In genomic region chr11:70218741-70219470, GRCm38 (mm10) we compare ENCODE assay signal across 9 mouse cellular contexts. TPM values are rescaled to one million over a fixed set of nuclear protein-coding genes. Genes with fewer than 3 reads are reported as not detected.
DNase-seq lines count a peak whose midpoint lies in the region; ATAC-seq and TF ChIP-seq lines count a peak whose summit lies in the region.
"Had no signal": no experiment of that assay in that cellular context is flagged by ENCODE, and none has a peak within 500 bp of the region (broad histone marks: within the 10 kb centered on the region; RNA-seq: fewer than 3 reads in every experiment).

No protein-coding gene starts in this region.

- no peak overlapping the region for H3K9ac ChIP-seq in liver, embryonic 12.5 days
- H3K9ac ChIP-seq in kidney, postnatal 0 days (ENCODE audit: low read depth, low read length), result no peak overlapping the region
- H3K9ac ChIP-seq in neural tube, embryonic 13.5 days, result peak overlapping the region; percentile 26

- peak overlapping the region; percentile 76 for H3K4me3 ChIP-seq in liver, embryonic 12.5 days
- H3K4me3 ChIP-seq in kidney, postnatal 0 days (replicated peaks; ENCODE audit: low read depth, low read length), result no peak overlapping the region
- H3K4me3 ChIP-seq in neural tube, embryonic 13.5 days, result peak overlapping the region; percentile 53

- peaks cover 36% of the 10 kb centered on the region for H3K27me3 ChIP-seq in liver, embryonic 12.5 days (replicated peaks)
- H3K27me3 ChIP-seq in kidney, postnatal 0 days (ENCODE audit: insufficient read depth, low read length), result peaks cover 8% of the 10 kb centered on the region
- peaks cover 51% of the 10 kb centered on the region for H3K27me3 ChIP-seq in neural tube, embryonic 13.5 days

- H3K36me3 ChIP-seq in liver, embryonic 12.5 days, result peaks cover 20% of the 10 kb centered on the region
- no peaks in the 10 kb centered on the region for H3K36me3 ChIP-seq in kidney, postnatal 0 days (ENCODE audit: insufficient read depth, low read length)
- H3K36me3 ChIP-seq in neural tube, embryonic 13.5 days, result peaks cover 22% of the 10 kb centered on the region

- WGBS in liver, embryonic 12.5 days (ENCODE audit: insufficient replicate concordance), result 83% methylated on average over 15 of the region's 15 CpGs
- WGBS in kidney, postnatal 0 days, result 85% methylated on average over 15 of the region's 15 CpGs
- WGBS in neural tube, embryonic 13.5 days, result 90% methylated on average over 15 of the region's 15 CpGs

- DNase-seq in adrenal gland, adult 2 months, result peak; percentile 44
- DNase-seq in adrenal gland, adult 8-10 months, result no peak
- DNase-seq in liver, result no peak
- DNase-seq in kidney, postnatal 0 days (ENCODE audit: low spot score), result no peak
- no peak for DNase-seq in layer of hippocampus, adult 9-10 months (ENCODE audit: low spot score)
- no peak for DNase-seq in frontal cortex, postnatal 25 days (ENCODE audit: low spot score in 2 of 2)
- DNase-seq: heart, adult 18-20 months had no signal

- no peak for ATAC-seq in liver, embryonic 12.5 days
- ATAC-seq in kidney, postnatal 0 days (replicated peaks; ENCODE audit: low FRiP score, low read depth), result no peak
- no peak for ATAC-seq in neural tube, embryonic 13.5 days (ENCODE audit: low read depth)

- H3K9me3 ChIP-seq in liver, embryonic 12.5 days (replicated peaks), result no peaks in the 10 kb centered on the region
- H3K9me3 ChIP-seq in kidney, postnatal 0 days (replicated peaks; ENCODE audit: low read length), result no peaks in the 10 kb centered on the region
- H3K9me3 ChIP-seq in neural tube, embryonic 13.5 days, result no peaks in the 10 kb centered on the region

- peak overlapping the region; percentile 97 for H3K4me2 ChIP-seq in liver, embryonic 12.5 days
- H3K4me2 ChIP-seq in kidney, postnatal 0 days (ENCODE audit: low read length), result peak overlapping the region; percentile 82; the same call in 1 of the 2 replicates
- H3K4me2 ChIP-seq in neural tube, embryonic 13.5 days, result peak overlapping the region; percentile 88

- H3K4me1 ChIP-seq in liver, embryonic 12.5 days, result peaks cover 66% of the 10 kb centered on the region
- peaks cover 12% of the 10 kb centered on the region for H3K4me1 ChIP-seq in kidney, postnatal 0 days (replicated peaks; ENCODE audit: insufficient read depth, low read length)
- peaks cover 56% of the 10 kb centered on the region for H3K4me1 ChIP-seq in neural tube, embryonic 13.5 days (replicated peaks)

- H3K27ac ChIP-seq in liver, embryonic 12.5 days, result peak overlapping the region; percentile 32; the same call in 1 of the 2 replicates
- peak overlapping the region; percentile 14; the same call in 1 of the 2 replicates for H3K27ac ChIP-seq in kidney, postnatal 0 days
- H3K27ac ChIP-seq in neural tube, embryonic 13.5 days (replicated peaks), result no peak overlapping the region

- no peak for TF ChIP-seq CTCF in kidney, postnatal 0 days (IDR thresholded peaks at IDR 0.05; ENCODE audit: low read depth)

RNA-seq across cellular contexts. Expression of gene Slc16a13, which starts 2.0 kb away (rescaled TPM):
- total RNA-seq in adrenal gland, adult 2 months (2021), result 1 to 10 TPM; 2.7 to 3.7 TPM
- 5.0 and 5.6 TPM in 2 replicates for polyA plus RNA-seq in adrenal gland, adult 2 months (2012; rRNA removed)
- 1 to 10 TPM; 4.4 to 9.4 (median 6.6) TPM for total RNA-seq in adrenal gland, adult 8-10 months (2022)
- 6.1 and 8.5 TPM in 2 replicates for polyA plus RNA-seq in liver, embryonic 12.5 days (2016; fragmentation: Nextera tagmentation; extraction: Ambion mirVana)
- polyA plus RNA-seq in kidney, postnatal 0 days (2015; fragmentation: Nextera tagmentation; extraction: Ambion mirVana), result 20.6 and 21.4 TPM in 2 replicates
- polyA plus RNA-seq in neural tube, embryonic 13.5 days (2015; fragmentation: Nextera tagmentation; extraction: Ambion mirVana), result 14.7 and 15.8 TPM in 2 replicates

RNA-seq across cellular contexts. Expression of gene Slc16a11, which starts 6.4 kb away (rescaled TPM):
- under 1 TPM in 1 of 2 experiments, not detected in 1; 0.73 TPM for total RNA-seq in adrenal gland, adult 2 months (2021)
- 0.68 and 2.4 TPM in 2 replicates for polyA plus RNA-seq in adrenal gland, adult 2 months (2012; rRNA removed)
- total RNA-seq in adrenal gland, adult 8-10 months (2022), result 1 to 10 TPM in 2 of 4 experiments, under 1 TPM in 2; 0.23 to 2.0 (median 0.86) TPM
- polyA plus RNA-seq in liver, embryonic 12.5 days (2016; fragmentation: Nextera tagmentation; extraction: Ambion mirVana), result 1.5 and 1.8 TPM in 2 replicates
- 11.2 and 12.6 TPM in 2 replicates for polyA plus RNA-seq in kidney, postnatal 0 days (2015; fragmentation: Nextera tagmentation; extraction: Ambion mirVana)
- 3.0 and 3.4 TPM in 2 replicates for polyA plus RNA-seq in neural tube, embryonic 13.5 days (2015; fragmentation: Nextera tagmentation; extraction: Ambion mirVana)

RNA-seq across cellular contexts. Expression of gene Bcl6b, which starts 10.7 kb away (rescaled TPM):
- 10 to 100 TPM in 1 of 2 experiments, 1 to 10 TPM in 1; 8.6 to 11.3 TPM for total RNA-seq in adrenal gland, adult 2 months (2021)
- polyA plus RNA-seq in adrenal gland, adult 2 months (2012; rRNA removed), result 25.3 and 27.8 TPM in 2 replicates
- total RNA-seq in adrenal gland, adult 8-10 months (2022), result 10 to 100 TPM in 2 of 4 experiments, 1 to 10 TPM in 2; 6.4 to 25.1 (median 10.5) TPM
- polyA plus RNA-seq in liver, embryonic 12.5 days (2016; fragmentation: Nextera tagmentation; extraction: Ambion mirVana), result 2.8 and 3.8 TPM in 2 replicates
- polyA plus RNA-seq in kidney, postnatal 0 days (2015; fragmentation: Nextera tagmentation; extraction: Ambion mirVana), result 22.0 TPM in 2 replicates
- polyA plus RNA-seq in neural tube, embryonic 13.5 days (2015; fragmentation: Nextera tagmentation; extraction: Ambion mirVana), result 6.0 and 6.1 TPM in 2 replicates

RNA-seq across cellular contexts. Expression of gene 0610010K14Rik, which starts 18.8 kb away (rescaled TPM):
- total RNA-seq in adrenal gland, adult 2 months (2021), result 10 to 100 TPM; 44.7 to 52.1 TPM
- 54.7 and 56.2 TPM in 2 replicates for polyA plus RNA-seq in adrenal gland, adult 2 months (2012; rRNA removed)
- 10 to 100 TPM; 38.2 to 52.6 (median 44.5) TPM for total RNA-seq in adrenal gland, adult 8-10 months (2022)
- 97.4 and 104 TPM in 2 replicates for polyA plus RNA-seq in liver, embryonic 12.5 days (2016; fragmentation: Nextera tagmentation; extraction: Ambion mirVana)
- polyA plus RNA-seq in kidney, postnatal 0 days (2015; fragmentation: Nextera tagmentation; extraction: Ambion mirVana), result 147 and 150 TPM in 2 replicates
- 161 and 174 TPM in 2 replicates for polyA plus RNA-seq in neural tube, embryonic 13.5 days (2015; fragmentation: Nextera tagmentation; extraction: Ambion mirVana)

RNA-seq across cellular contexts. Expression of gene Gm21988, which starts 20.7 kb away (rescaled TPM):
- 1 to 10 TPM; 3.2 to 6.2 TPM for total RNA-seq in adrenal gland, adult 2 months (2021)
- 6.9 and 7.8 TPM in 2 replicates for polyA plus RNA-seq in adrenal gland, adult 2 months (2012; rRNA removed)
- 1 to 10 TPM; 3.9 to 6.7 (median 5.3) TPM for total RNA-seq in adrenal gland, adult 8-10 months (2022)
- polyA plus RNA-seq in liver, embryonic 12.5 days (2016; fragmentation: Nextera tagmentation; extraction: Ambion mirVana), result 6.2 and 7.8 TPM in 2 replicates
- 15.6 and 15.9 TPM in 2 replicates for polyA plus RNA-seq in kidney, postnatal 0 days (2015; fragmentation: Nextera tagmentation; extraction: Ambion mirVana)
- 17.0 and 18.3 TPM in 2 replicates for polyA plus RNA-seq in neural tube, embryonic 13.5 days (2015; fragmentation: Nextera tagmentation; extraction: Ambion mirVana)
